Mouse (Mus musculus) frontal cortex, adult (tissue): ENCODE measurements around the gene Mex3a.
"Not testable (repeated sequence)": the region's sequence is repeated elsewhere in the genome, so short reads cannot be mapped to it uniquely, and the experiment has no call there.

Source experiments
- ATAC-seq: cut with Nextera tagmentation; 2 replicates; pipeline ENCODE4 v1.9.2; 2017; ENCODE audit warnings: mild to moderate bottlenecking, moderate library complexity, mixed read lengths; ENCODE audit not compliant: low TSS enrichment

The Mex3a gene

DNA sequence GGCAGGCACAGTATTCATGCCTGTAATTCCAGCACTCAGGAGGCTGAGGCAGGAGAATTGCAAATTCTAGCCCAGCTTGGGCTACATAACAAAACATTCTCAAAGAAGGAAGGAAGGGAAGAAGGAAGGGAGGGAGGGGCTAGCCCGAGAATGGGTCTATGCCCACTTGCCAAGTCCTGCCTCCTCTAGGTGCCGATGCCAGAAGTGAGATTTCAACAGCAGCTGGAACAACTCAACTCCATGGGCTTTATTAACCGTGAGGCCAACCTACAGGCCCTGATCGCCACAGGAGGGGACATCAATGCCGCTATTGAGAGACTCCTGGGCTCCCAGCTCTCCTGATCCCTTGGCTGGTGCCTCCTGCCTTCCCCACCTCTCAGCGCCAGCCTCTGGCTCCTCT is 35.7 kb downstream of the Mex3a start:
- no peak for ATAC-seq

DNA sequence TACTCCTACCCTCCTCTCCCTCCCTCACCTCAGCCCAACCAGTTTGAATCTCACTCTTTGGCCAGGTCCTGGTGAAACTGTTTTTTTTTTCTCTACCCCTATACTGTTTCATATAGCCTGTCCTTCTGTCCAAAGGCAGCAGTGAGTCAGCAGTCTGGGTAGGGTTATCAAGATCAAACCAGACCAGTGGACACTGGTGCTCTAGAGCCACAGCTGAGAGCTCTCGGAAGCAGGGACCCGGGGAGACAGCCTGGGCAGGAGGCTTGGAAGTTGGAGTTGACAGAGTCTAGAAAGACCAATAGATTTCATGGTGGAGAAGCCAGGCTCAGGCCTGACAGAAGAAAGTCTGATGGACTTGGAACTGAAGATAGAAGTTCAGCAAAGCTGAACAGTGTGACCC is 36.4 kb downstream of the Mex3a start:
- ATAC-seq: no peak

DNA sequence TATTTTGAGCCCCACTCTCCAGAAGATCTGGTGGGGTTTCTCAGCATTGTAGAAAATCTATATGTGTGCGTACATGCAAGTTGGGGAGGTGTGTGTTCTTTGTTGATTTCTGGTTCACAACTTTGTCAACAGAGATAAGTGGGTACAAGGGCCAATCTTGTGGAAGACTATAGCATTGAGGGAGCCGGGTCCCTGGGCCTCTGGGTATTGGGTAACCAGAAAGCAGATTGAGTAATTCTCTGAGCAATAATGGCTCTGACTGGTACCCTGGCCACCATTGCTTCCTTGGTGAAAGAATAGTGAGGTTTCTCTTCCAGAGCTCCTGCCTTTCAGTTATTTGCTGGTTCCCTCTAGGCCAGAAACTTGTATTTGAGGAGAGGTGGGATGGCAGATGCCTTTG is 36.9 kb downstream of the Mex3a start:
- ATAC-seq: no peak

DNA sequence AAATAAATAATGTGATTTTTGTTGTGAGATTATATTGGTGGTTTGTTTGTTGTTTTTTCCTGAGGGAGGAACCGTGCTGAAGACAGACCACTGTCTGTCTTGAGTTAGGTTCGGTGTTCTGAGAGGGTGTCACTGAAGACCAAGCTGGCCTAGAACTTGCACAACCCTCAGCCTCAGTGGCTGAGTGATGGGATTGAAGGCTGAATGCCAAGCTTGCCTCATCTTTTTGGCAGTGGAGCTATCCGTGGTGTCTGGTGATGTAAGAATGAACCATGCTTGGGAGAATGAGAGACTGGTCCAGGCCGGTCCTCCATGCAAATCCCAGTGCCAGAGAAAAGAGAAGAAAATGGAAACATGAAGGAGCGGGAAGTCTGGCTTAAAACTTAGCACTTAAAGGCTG is 37.5 kb downstream of the Mex3a start:
- no peak for ATAC-seq

DNA sequence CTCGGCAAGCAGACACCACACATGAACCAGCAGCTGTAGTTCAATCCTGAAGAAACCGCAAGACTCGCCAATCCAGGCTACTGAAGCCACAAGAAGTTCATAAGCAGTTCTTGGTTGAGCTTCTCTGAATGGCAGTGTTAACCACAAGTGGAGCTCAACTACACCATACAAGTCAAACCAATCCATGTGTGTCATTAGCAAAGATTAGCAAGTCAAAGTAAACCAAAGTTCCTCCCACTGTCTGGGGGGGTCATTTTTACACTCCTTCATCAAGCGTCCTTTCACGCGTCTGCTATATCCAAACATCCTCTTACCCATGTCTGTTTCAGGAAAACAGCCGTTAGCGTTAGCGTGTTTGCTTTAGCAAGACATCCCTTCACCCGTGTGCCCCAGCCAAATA is 38.1 kb downstream of the Mex3a start:
- ATAC-seq: no peak

DNA sequence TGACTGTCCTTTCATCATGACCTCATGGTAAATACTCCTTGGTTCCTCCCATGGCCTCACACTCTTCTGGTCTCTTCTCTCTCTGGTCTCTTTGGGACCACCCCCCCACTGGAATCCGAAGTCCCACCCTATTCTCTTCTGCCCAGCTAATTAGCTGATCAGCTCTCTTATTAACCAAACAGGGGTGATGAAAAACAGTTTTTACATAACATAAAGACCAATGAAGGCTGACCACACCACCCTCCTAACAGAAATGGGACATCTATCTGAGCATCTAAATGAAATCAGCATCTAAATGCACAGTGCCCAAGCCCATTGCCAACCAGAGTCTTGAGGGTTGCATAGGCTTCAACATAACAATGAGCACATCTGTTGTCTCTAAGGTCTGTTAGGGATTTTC is 39.7 kb downstream of the Mex3a start:
- no peak for ATAC-seq

DNA sequence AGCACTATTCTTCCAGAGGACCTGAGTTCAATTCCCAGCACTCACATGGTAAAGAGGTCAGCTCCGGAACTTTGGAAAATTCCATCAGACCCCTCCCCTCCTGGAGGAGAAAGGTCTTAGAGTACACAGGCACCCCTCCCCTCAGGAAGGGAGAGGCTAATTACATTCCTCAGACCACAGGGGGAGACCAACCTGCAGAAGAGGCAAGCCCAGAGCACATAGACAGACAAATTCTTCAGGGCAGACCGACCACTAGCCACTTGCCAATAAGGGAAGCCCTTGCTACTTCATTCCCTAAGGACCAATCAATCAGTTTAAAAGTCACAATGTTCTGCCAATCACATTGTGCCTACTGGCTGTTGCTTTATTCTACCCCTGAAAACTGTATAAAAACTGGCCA is 40.6 kb downstream of the Mex3a start:
- no peak for ATAC-seq

DNA sequence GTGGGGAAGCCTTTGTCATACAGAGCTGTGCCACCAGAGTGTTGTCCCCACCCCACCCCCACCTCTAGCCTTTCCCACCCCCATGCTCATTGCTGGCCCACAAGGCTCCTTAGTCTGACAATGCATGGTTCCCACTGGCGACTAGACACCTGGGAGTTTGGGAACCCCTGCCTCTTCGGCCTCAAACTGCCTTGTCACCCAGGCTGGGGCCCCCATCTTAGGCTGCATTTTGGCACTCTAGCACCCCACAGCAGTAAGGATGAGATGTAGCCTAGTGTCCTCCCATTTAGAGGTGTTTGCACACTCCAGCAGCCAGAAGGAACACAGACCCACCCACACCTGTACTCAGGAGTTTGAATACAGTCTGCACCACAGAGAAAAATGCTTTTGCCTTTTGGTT is 41.6 kb downstream of the Mex3a start:
- ATAC-seq: no peak

DNA sequence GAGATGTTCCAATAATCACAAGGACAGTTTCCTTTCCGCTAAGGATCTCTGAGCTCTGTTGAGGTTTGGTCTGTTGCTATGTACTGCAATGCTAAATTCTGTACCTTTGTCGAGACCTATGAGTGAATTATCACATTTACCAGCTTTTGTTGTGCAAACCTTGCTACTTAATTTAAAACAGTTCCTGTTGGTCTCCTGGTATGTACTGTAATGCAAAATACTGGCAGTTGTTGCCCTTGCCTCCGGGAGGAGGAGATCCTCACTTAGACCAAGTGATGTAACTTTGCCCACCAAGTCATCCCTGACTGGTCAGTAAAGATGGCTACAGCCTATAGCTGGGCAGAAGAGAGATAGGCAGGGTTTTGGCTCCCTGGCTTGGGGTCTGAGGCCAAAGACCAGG is 43.3 kb downstream of the Mex3a start, which contains the start of gene Ssr2:
Ssr2 (plus strand) TSS at position 337 of the 400 bp plus-strand sequence.
- ATAC-seq: no peak

DNA sequence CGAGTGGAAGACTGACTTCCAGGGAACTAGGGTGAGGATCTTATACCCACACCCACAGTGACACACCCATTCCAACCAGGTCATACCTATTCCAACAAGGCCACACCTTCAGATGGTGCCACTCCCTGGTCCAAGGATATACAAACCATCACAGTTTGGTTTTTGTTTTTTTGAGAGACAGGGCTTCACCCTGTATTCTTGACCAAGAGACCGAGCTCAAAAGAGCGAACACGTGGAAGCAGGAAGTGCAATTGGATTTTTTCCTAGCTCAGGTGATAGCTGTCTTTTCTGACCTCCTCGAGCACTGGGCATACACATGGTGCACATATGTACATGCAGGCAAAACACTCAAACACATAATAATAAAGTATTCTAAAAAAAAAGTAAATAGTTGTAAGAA is 45.7 kb downstream of the Mex3a start:
- not testable (repeated sequence) for ATAC-seq

DNA sequence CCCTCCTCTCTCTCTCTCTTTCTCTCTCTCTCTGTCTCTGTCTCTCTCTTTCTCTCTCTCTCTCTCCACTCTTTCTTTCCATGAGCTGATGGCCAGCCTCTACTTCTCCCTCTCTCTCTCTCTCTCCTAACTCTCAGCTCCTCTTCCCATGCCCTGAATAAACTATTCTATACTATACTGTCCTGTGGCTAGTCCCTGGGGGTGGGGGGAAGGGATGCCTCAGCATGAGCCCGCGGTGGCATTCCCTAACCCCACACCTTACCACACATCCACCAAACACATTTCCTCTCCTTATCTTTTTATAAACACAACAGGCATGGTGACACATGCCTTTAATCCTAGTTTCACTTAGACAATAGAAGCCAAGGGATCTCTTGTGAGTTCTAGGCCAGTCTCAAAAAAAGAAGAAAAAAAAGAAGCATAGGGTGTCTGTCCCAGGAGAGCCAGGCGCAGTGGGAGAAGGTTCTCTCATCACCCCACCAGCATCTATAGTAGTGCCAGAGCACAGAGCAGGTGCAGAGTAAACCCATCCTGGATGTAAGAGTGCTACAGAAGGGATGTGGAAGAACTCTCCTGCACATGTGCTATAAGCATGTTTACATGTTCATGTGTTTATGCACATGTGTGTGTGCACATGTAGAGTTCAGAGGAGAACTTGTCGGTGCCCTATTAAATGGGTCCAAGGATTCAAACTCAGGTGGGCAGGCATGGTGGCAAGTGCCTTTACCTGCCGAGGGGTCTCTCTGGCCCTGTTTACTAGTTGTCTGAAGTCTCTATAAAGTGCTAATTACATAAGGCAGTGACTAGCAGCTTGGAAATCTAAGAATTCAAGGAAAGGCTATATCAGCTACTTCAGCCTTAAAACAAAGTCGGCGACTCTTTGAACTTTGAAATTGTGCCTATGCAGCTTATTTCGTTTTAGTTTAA is 46.6 kb downstream of the Mex3a start:
- ATAC-seq: no peak

DNA sequence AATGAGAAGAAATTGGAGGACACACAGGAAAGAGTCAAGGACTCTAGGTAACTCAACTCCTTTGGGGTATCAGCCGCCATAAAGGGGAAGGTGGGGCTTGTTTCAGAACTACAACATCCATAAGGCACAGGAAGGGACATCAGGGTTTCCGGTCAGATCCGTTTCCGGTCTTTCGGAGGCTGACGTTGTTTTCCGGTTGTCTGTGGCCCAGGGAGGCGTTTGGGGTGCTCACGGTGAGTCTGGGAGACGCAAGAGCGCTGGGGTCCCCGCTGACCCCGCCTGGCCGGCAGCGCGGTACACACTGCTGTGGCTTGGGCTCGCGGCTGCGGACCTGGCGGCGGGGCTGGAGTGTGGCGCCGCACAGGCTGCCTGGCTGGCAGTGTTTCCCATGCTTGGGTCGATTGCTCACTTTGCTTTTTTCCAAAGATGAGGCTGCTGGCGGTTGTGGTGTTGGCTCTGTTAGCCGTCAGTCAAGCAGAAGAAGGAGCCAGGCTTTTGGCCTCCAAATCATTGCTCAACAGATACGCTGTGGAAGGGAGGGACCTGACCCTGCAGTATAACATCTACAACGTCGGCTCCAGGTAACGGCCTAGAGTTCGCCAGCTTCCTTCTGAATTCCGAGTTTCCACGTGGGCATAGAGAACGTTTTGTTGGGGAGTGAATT is 47.4 kb downstream of the Mex3a start:
- peak; percentile 100 for ATAC-seq

DNA sequence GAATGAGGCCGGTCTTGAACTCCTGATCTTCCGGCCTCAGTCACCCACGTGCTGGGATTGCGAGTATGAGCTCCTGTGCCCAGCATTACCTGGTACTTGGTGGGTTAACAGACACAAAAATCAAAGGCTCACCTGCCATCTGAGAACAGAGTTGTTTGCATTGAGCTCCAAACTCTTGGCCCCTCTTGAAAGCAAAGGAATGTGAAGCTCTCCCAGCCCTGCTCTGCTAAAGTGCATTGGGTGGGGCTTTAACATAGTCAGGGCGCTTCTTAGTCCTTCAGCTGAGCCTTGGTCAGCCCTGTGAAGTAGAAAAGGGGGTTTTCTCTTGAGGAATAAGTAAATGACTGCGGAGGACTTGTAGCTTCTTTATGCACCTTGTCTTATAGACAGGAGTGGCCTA is 53.6 kb downstream of the Mex3a start:
- no peak for ATAC-seq

DNA sequence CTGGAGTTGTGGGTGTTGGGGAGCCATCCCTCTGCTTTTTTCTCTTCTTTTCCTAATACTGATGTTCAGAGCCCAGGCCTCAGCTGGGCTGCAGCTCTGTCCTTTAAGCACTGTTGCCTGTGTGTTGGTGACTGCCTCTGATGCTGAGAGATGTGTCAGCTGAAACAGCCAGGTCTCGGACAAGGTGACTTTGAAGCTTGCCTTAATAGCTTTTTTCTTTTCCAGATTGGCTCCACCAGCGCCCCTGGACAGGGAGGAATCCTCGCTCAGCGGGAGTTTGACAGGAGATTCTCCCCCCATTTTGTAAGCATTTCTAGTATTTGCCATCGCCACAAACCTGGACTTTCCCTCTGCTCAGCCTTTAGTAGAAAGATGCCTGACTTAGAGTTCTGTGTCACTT is 54.4 kb downstream of the Mex3a start:
- no peak for ATAC-seq

DNA sequence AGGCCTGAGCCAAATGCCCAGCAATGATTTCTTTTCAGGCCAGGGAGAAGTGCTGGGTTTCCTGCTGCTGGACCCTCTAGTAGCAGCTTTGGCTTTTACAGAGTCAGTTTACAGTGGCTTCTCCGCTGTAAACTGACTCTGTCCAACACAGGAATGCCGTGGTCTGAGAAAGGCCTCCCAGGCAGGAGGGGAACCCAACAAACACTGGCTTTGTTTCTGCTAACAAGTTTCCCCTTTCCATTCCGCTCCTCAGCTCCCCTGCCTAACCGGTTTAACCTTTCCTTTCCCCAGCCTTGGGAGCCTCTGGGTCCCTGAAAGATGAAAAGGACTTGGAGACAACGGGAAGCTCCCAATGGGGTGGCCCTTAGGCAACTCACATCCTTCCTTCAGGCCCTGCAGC is 58.1 kb downstream of the Mex3a start:
- ATAC-seq: no peak
